Mouse (Mus musculus) embryonic fibroblast, embryonic 13.5 days (primary cell): ENCODE measurements around the gene Lrrfip1. TPM values are rescaled to one million over a fixed set of nuclear protein-coding genes. Genes with fewer than 3 reads are reported as not detected.

Experiments
- H3K27ac ChIP-seq: 2 replicates; pipeline ENCODE4 v1.5.1; 2012; ENCODE audit warnings: low read length, control low read depth, inconsistent platforms; ENCODE audit not compliant: insufficient read depth
- H3K4me1 ChIP-seq: 2 replicates; pipeline ENCODE4 v1.6.1; 2011; ENCODE audit warnings: low read length; ENCODE audit not compliant: control insufficient read depth, insufficient read depth
- H3K4me3 ChIP-seq: 2 replicates; pipeline ENCODE4 v1.5.1; 2011; ENCODE audit warnings: mild to moderate bottlenecking, control low read depth, low read length; ENCODE audit not compliant: insufficient read depth
- CTCF ChIP-seq: IDR thresholded peaks from 2 replicates; pipeline ENCODE4 v1.5.1; 2011; ENCODE audit warnings: mild to moderate bottlenecking, control low read depth, low read length, moderate library complexity, borderline replicate concordance; ENCODE audit not compliant: insufficient read depth
- POLR2A ChIP-seq: IDR thresholded peaks from 2 replicates; pipeline ENCODE4 v1.6.1; 2011; ENCODE audit warnings: low read depth, mild to moderate bottlenecking, control low read depth, low read length, moderate library complexity
- polyA plus RNA-seq: library from polyadenylated mRNA; stranded (reverse); fragments of >200 nt; gene quantifications from 2 replicates; pipeline ENCODE4 v1.2.4, GENCODE M21; 2011; ENCODE audit warnings: low read depth; ENCODE audit not compliant: missing spikeins, insufficient read length

Lrrfip1 gene
- polyA plus RNA-seq, 1 experiment = 109 TPM

DNA sequence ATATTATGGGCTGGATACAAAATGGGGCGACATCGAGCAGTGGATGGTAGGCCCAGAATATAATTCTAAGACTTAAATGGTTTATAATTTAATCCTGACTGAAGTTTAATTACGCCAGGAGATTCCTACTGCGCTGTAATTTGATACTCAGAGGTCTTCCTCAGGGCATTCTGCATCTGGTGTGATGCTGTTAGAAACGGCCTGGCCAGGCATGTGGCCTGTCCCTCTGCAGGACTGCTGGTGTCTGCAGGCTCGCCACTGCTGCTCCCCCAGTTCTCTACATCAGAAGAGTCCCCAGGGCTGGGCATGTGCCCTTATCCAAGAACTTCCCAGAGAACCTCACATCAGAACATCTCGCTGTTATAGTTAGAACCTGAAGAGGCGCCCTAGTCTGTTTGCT, 78.4 kb downstream of the Lrrfip1 start:
- no peak overlapping the region for H3K27ac ChIP-seq
- H3K4me1 ChIP-seq = peaks cover 3% of the 10 kb centered on the region; the same call in 1 of the 2 replicates
- TF ChIP-seq POLR2A (no peak), CTCF (no peak)
- no peak overlapping the region for H3K4me3 ChIP-seq

DNA sequence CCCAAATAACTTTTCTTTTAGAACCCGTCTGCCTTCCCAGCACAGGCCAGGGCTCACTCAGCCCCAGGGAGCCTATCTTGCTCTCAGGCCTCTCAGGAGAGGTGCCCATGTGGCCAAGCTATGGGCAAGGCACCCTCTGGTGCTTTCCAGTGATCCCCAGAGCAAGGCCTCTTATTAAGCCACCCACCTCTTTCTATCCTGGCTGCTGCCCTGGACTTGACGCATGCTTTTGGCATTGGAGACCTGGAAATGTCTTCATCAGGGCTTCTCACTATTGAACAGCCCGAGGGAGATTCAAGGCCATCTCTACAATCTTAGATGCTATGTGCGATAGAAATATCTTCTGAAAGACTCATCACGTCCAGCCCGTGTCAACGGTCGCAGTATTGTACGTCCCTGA, 78.9 kb downstream of the Lrrfip1 start:
- Histone ChIP-seq H3K4me1 (peaks cover 3% of the 10 kb centered on the region; the same call in 1 of the 2 replicates), H3K27ac (no peak overlapping the region), H3K4me3 (no peak overlapping the region)
- no peak for TF ChIP-seq CTCF
- no peak for TF ChIP-seq POLR2A

GRCm38 (mm10) chr1:91077980-91078379, 79.4 kb downstream of the Lrrfip1 start:
- Histone ChIP-seq H3K4me1 (peaks cover 5% of the 10 kb centered on the region), H3K4me3 (no peak overlapping the region), H3K27ac (no peak overlapping the region)
- TF ChIP-seq POLR2A (no peak), CTCF (no peak)

DNA sequence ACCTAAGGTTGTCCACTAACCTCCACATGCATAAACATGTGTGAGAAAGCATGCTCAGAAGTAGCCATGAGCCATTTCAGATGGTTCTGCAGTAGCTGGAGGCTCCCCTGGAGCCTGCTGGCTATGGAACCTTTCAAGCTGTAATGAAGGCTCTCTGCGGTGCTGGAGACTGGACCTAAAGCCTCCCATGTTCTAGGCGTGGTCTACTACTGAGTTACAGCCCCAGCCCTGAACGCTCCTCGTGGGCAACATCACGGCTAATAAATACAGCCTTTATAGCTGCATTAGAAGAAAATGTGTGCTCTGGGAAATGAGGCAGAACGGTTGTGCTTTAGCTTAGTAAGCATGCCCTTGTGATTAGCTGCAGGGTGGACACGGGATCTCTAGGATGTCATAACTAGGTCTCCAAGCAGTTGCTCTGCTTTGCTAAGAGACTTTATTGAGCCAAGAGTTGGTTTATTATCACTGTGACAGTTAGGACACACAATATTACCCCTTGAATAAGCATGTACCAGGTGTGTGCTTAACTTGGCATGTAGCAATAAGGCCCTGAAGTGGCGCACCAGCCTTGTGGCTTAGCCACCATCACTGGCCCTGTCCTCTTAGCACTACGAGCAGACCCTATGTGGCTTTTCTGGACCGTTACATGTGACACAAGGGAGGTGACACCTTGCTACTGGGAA, 81.3 kb downstream of the Lrrfip1 start:
- TF ChIP-seq CTCF (no peak), POLR2A (no peak)
- Histone ChIP-seq H3K4me1 (peaks cover 20% of the 10 kb centered on the region), H3K27ac (no peak overlapping the region), H3K4me3 (no peak overlapping the region)

DNA sequence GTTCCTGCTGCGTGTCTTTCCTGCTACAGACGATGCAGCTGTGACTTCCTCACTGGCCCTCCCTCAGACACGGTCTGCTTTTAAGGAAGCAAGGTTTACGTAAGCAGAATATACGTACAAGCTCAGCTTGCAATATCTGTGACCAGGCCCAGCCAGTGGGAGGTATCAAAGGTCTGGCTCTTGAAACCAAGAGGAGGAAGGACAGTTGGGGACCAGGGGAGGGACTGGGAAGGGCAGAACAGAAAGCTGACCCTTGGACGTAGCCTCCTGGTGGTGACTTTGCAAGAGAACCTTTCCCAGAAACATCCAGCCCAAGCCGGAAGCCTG, 81.8 kb downstream of the Lrrfip1 start:
- TF ChIP-seq POLR2A (no peak), CTCF (no peak)
- Histone ChIP-seq H3K27ac (no peak overlapping the region), H3K4me1 (peaks cover 23% of the 10 kb centered on the region), H3K4me3 (no peak overlapping the region)

DNA sequence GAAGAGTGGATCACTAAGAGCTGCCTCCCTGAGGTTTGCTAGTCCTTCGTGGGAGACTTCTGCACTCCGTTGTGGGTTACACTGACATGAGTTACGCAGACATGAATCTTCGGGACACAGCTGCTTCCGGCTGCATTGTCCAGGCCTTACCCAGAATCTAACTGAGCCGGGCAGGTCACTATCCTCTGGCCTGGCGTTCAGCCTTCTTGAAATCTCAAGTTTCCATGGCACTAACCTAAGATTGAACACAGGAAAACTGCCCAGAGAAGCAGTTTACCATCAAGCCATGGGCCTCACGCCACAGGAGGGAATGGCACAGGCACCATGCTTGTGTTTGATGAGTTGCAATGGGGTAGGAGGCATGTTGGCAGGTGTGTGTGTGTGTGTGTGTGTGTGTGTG, 85.8 kb downstream of the Lrrfip1 start:
- no peak for TF ChIP-seq POLR2A
- TF ChIP-seq CTCF = no peak
- Histone ChIP-seq H3K4me1 (peaks cover 44% of the 10 kb centered on the region), H3K4me3 (no peak overlapping the region), H3K27ac (peak overlapping the region; percentile 50)

DNA sequence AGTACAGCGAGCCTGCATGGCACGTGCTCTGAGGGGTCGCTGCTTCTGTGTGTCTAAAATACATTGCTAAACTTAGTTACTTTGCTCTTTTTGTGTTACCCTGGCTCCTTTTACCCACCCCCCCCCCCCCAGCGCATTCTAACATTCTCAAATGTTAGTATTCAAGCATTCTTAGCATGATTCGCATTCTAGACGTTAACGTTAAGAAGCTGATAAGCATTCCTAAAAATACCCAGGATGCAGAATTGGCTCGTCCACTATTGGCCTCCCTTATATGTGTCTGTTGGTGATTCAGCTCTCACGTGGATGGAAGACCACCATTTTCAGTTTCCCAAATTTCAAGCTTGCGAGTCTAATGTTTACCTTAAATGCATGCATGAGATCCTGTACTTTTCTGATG, 86.5 kb downstream of the Lrrfip1 start:
- no peak for TF ChIP-seq POLR2A
- no peak for TF ChIP-seq CTCF
- no peak overlapping the region for H3K4me3 ChIP-seq
- peaks cover 45% of the 10 kb centered on the region for H3K4me1 ChIP-seq
- H3K27ac ChIP-seq = peak overlapping the region; percentile 75

GRCm38 (mm10) chr1:91085686-91086085, 87.1 kb downstream of the Lrrfip1 start:
- TF ChIP-seq POLR2A = no peak
- no peak for TF ChIP-seq CTCF
- peak overlapping the region; percentile 39 for H3K27ac ChIP-seq
- no peak overlapping the region for H3K4me3 ChIP-seq
- peaks cover 45% of the 10 kb centered on the region for H3K4me1 ChIP-seq

GRCm38 (mm10) chr1:91086325-91086724, 87.8 kb downstream of the Lrrfip1 start:
- H3K27ac ChIP-seq = peak overlapping the region; percentile 39
- TF ChIP-seq CTCF = no peak
- no peak for TF ChIP-seq POLR2A
- H3K4me3 ChIP-seq = no peak overlapping the region
- peaks cover 45% of the 10 kb centered on the region for H3K4me1 ChIP-seq

DNA sequence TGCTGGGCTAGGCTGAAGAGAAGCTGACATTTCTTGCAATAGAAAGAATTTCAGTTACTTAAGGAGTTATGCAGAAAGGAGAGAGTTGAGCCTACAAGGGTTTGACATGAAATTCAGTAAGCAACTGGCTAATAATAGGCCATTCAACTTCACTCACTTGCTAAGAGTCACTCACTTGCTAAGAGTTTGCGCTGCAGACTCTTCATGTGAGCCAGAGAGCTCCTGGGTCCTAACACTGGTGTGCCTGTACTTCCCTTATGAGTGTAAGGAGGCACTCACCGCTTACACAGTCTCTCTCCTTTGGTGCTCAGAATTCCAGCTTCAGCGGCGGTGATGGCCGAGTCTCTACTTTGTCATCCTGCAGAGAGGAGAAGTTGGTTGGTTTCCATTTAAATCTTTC, 88.2 kb downstream of the Lrrfip1 start:
- no peak for TF ChIP-seq POLR2A
- no peak for TF ChIP-seq CTCF
- Histone ChIP-seq H3K27ac (peak overlapping the region; percentile 46), H3K4me3 (no peak overlapping the region), H3K4me1 (peaks cover 45% of the 10 kb centered on the region)

GRCm38 (mm10) chr1:91088027-91088426, 89.5 kb downstream of the Lrrfip1 start:
- Histone ChIP-seq H3K4me1 (peaks cover 52% of the 10 kb centered on the region), H3K4me3 (no peak overlapping the region), H3K27ac (peak overlapping the region; percentile 37; the same call in 1 of the 2 replicates)
- no peak for TF ChIP-seq POLR2A
- no peak for TF ChIP-seq CTCF
